Mouse (Mus musculus): ENCODE data around the gene Med13l. TPM values are rescaled to one million over a fixed set of nuclear protein-coding genes. Genes with fewer than 3 reads are reported as not detected.

Gene Med13l
- total RNA-seq, 4 experiments from 2014 or later, result 94.9 to 137 (median 109) TPM

DNA sequence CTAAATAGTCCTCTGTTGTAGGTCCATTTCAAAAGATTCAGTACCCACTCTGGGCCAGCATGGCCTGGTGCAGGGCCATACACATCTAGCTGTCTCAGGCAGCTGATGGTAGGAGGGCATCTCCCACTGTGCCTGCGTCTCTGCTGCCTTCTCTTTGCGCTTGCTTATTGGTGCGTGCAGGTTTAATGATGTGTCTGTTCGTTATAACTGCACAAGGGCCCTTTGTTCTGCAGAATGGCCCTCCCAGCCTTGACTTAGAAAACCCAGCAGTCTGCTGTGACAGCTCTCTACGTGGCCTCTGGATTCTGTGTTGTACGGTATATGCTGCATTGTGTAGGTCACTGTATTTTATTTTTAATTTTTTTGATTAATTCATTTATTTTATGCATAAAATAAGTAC is 208.7 kb downstream of the Med13l start:
- no peak for DNase-seq (ENCODE audit: low spot score in 2 of 2)

DNA sequence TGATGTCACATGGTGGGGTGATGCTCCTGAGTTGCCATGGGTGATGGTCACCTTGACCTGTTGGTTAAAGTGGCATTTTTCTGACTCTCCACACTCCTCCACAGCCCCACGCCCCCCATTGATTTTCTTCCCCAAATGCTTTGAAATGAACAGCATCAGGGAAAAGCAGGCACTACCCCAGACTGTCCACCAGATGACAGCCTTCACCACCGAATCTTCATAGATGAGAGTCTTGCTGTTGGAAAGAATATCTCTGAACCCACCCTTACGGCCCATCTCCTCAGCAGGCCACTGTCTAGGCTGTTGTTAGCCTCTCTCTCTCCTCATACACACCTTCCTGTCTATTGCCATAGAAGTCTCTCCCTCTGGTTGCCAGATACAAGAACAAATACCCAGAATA is 213.4 kb downstream of the Med13l start:
- peak in 1 of 2 experiments; percentile 44 for DNase-seq (ENCODE audit: low spot score in 2 of 2)

GRCm38 (mm10) chr5:118776396-118776795 is 215.9 kb downstream of the Med13l start:
- no peak for DNase-seq (ENCODE audit: low spot score in 2 of 2)

- DNase-seq (ENCODE audit: low spot score in 2 of 2), result peak in 1 of 2 experiments; percentile 68
These were observed 221.1 kb downstream of the Med13l start for GRCm38 (mm10) chr5:118781598-118781997.

GRCm38 (mm10) chr5:118782139-118782538 is 221.7 kb downstream of the Med13l start:
- no peak for DNase-seq (ENCODE audit: low spot score in 2 of 2)

DNA sequence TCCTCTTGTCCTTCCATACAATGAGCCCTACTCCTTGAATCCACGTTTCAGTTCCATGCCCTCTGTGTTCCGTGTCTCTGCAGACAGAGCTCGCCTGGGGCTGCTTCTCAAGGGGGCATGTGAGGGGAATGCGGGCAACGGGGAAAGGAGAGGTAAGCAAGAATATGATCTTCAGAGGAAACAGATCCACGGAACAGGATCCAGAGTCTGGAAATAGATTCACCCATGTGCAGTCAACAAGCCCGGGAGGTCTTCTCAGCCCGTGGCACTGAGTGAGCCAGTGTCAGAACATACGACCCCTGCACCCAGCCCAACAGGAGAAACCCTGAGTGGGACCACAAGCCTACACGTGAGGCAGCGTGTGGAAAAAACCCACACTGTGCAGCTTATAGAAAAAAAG is 228.7 kb downstream of the Med13l start:
- DNase-seq (ENCODE audit: low spot score in 2 of 2), result no peak

DNA sequence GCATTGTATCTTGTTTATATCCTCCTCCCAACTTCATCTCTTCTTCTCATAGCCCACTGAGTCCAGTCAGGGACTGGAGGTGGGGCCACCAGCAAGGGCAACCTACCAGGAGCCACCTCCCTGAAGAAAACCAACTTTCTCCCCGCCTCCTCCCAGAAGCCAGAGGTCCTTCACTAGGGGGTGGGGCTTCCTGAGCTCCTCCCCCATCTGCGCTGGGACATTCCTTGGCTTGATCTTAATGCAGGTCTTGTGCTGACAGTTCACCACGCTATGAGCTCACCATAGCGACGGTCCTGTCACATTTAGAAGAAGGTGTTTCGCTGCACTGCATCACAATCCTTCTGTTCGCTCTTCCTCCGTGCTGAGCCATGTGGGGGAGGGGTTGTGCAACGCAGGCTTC is 229.3 kb downstream of the Med13l start:
- no peak for DNase-seq (ENCODE audit: low spot score in 2 of 2)

DNA sequence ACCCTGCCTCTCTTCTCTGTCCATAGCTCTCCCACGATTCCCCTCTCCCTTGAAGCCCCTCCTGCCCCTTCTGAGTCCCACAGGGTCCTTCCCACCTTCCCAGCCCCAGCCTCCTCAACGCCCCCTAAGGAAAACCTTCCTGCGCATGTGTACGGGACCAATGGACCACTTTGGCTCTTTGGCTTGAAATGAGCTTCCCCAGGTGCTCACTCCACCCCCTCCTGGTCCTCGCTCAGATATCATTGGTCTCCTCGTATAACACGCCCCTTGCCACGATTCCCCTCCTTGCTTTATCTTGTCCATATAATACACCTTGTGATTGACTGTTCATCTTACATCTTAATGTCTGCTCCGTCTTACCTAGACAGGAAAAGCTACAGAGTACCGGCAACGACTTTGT is 237.3 kb downstream of the Med13l start:
- DNase-seq (ENCODE audit: low spot score in 2 of 2), result no peak

GRCm38 (mm10) chr5:118801592-118801991 is 241.1 kb downstream of the Med13l start:
- DNase-seq (ENCODE audit: low spot score in 2 of 2), result no peak

GRCm38 (mm10) chr5:118802036-118802435 is 241.6 kb downstream of the Med13l start:
- DNase-seq (ENCODE audit: low spot score in 2 of 2), result no peak

- DNase-seq (ENCODE audit: low spot score in 2 of 2), result no peak
These were observed 248.5 kb downstream of the Med13l start for GRCm38 (mm10) chr5:118808946-118809345.

DNA sequence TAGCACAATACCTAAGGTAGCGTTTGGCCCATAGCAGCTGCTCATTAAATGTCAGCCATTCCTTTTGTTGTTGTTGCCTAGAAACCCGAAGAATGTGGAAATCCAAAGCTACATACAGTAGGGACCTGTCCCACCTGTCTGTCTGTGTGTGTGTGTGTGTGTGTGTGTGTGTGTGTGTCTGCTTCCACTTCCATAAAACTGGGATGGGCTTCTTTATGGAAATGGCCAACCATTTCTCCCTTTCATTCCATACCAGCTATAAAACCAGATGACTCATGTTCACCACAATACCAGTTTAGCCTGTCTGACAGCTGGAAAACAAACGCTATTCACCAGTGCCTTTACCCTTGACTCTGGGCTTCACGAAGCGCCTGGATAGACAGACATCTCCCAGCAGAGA is 249.1 kb downstream of the Med13l start:
- DNase-seq (ENCODE audit: low spot score in 2 of 2), result no peak

- no peak for DNase-seq (ENCODE audit: low spot score in 2 of 2)
These were observed 251.2 kb downstream of the Med13l start for GRCm38 (mm10) chr5:118811690-118812089.

- DNase-seq (ENCODE audit: low spot score in 2 of 2), result no peak
These were observed 251.9 kb downstream of the Med13l start for GRCm38 (mm10) chr5:118812421-118812820.

DNA sequence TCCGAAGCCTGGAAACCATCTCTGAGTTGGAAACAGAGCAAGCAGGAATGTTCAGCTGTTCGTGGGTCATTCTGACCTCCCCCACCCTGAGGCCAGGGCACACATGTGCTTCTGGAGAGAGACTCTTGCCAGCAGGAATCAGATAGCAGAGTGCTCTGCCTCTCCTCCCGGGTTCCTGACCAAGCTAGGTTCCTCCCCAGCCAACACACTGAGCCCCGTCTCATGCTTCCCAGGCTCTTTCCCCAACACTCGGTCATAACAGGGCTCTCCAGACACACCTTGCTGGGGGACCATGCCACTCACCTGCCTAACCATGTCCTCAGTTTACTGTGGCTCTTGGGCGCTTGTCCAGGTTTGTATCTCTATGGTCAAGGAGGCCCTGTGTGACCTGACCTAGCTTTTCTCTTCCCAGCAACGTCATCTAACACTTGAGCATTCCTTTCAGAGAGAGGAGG is 252.5 kb downstream of the Med13l start:
- no peak for DNase-seq (ENCODE audit: low spot score in 2 of 2)

- DNase-seq (ENCODE audit: low spot score in 2 of 2), result no peak
These were observed 253.6 kb downstream of the Med13l start for GRCm38 (mm10) chr5:118814052-118814451.
